Mouse (Mus musculus): ENCODE measurements around the gene Tbc1d32.

GRCm38 (mm10) chr10:56181727-56182126 is 46.8 kb downstream of the Tbc1d32 start:
- TF ChIP-seq POLR2A (IDR thresholded peaks at IDR 0.05; ENCODE audit: borderline replicate concordance, control insufficient read depth, low read depth, low read length), result no peak
- no peak for TF ChIP-seq CTCF (IDR thresholded peaks at IDR 0.05; ENCODE audit: control insufficient read depth, insufficient read depth, low read length)
